Mouse (Mus musculus) embryonic stem cell, embryonic (primary cell): ENCODE data around the gene Ank.

Source experiments
- CTCF ChIA-PET, 4 experiments: fragments of 300-600 bp in 2 of 4; fragments of 350-600 bp in 2 of 4; sonication (Branson Sonifier 250); formaldehyde crosslinking; loops; one replicate each; lab custom pipeline; 2022; ENCODE audit warnings: inconsistent platforms in 2 of 4; lab: Charles Lee
- POLR2A ChIA-PET, 4 experiments: fragments of 300-600 bp in 2 of 4; fragments of 350-600 bp in 2 of 4; sonication (Branson Sonifier 250); formaldehyde crosslinking; loops; one replicate each; lab custom pipeline; 2022; ENCODE audit warnings: antibody characterized with exemption in 4 of 4, inconsistent platforms in 1 of 4; lab: Charles Lee

The Ank gene

DNA sequence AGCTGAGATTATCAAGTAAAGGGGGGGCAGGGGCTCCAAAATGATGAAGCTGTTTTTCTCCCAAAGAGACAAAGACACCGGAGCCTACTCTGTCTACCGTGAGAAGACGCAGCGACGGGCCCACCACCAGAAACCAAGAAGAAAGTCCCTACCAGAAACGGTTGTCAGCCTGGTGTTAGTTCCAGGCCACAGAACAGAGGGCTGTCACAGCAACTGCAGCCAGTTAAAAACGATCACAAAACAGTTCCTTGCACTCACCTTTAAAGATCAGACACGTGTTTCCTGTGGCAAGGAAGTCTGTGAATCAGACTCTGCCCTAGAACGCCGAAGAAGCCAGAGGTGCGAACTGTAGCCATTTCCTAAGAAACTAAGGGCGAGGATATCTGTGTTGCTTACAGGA lies 174.7 kb downstream of the Ank start:
- CTCF ChIA-PET, result interaction anchor here in 3 of 4 experiments (0.6 to 1.2 kb wide), 4 partner anchors 28 to 244 kb away, joined by 3 to 4 read pairs (median 3); no protein-coding TSS in a partner anchor

DNA sequence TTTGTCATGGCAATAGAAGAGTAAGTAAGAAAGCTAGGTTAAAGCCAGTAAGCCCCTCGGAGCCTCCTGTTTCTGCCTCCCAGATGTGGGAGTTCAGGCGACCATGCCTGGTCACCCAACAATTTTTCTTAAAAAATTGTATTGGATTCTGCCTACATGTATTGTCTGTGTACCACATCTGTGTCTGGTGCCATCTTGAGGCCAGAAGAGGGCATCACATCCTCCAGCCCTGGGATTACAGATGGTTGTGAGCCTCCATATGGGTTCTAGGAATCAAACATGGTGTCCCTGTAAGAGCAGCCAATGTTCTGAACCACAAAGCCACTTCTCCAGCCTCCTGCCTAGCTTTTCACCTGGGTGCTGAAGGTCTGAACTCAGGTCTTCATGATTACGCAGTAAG lies 176.4 kb downstream of the Ank start:
- ChIA-PET POLR2A (interaction anchor here in 1 of 4 experiments (1.0 to 1.1 kb wide), 3 partner anchors 12 to 18 kb away, joined by 3 read pairs; partner anchors contain the start of gene Otulin), CTCF (no interaction called here)

More for the DNA sequence above, 174.7 kb downstream of the Ank start:
- POLR2A ChIA-PET, result no interaction called here
